Mouse (Mus musculus) CH12.LX (cell line): ENCODE data around the gene Chsy1. TPM values are rescaled to one million over a fixed set of nuclear protein-coding genes. Genes with fewer than 3 reads are reported as not detected.
A peak's percentile ranks its signal among the peaks of the same experiment; 100 is the strongest.

ENCODE experiments used
- DNase-seq: peaks from one replicate; pipeline ENCODE4 v3.0.0-alpha.2; 2013; ENCODE audit errors: extremely low read depth
- H3K27ac ChIP-seq: 2 replicates; pipeline ENCODE4 v1.5.1; 2012; ENCODE audit warnings: low read depth, mild to moderate bottlenecking, control low read depth, moderate library complexity; ENCODE audit not compliant: insufficient read depth
- H3K27me3 ChIP-seq: replicated peaks from 2 replicates; pipeline ENCODE3; 2012; ENCODE audit warnings: inconsistent platforms
- H3K36me3 ChIP-seq, 2 experiments: replicated peaks in 1 of 2; 2 replicates each; pipeline versions ENCODE3 to v1.6.1; 2012; ENCODE audit warnings: inconsistent platforms in 1 of 2, low read length in 1 of 2, mild to moderate bottlenecking in 1 of 2, mixed read lengths in 1 of 2, moderate library complexity in 1 of 2; ENCODE audit not compliant: control insufficient read depth in 1 of 2, insufficient read depth in 1 of 2
- H3K4me1 ChIP-seq, 2 experiments: 2 replicates each; pipeline ENCODE4 v1.6.1; 2012; ENCODE audit warnings: inconsistent platforms in 1 of 2, moderate library complexity in 1 of 2; ENCODE audit not compliant: insufficient read depth in 2 of 2, control insufficient read depth in 1 of 2
- H3K4me2 ChIP-seq: 2 replicates; pipeline ENCODE4 v1.6.1; 2012; ENCODE audit warnings: low read depth, mild to moderate bottlenecking, control low read depth; ENCODE audit not compliant: poor library complexity, insufficient read depth, severe bottlenecking
- H3K4me3 ChIP-seq, 3 experiments: fragments of 150-350 bp in 1 of 3; sonication (generic) in 1 of 3; replicated peaks in 1 of 3; 2 replicates each; pipeline versions ENCODE3 to v1.5.1; 2011 to 2012; ENCODE audit warnings: low read depth in 2 of 3, low read length in 2 of 3, mild to moderate bottlenecking in 2 of 3, moderate library complexity in 2 of 3, control low read depth in 1 of 3, improper control_type of control experiment in 1 of 3, inconsistent platforms in 1 of 3, mixed read lengths in 1 of 3; ENCODE audit not compliant: poor library complexity in 1 of 3
- H3K79me2 ChIP-seq: replicated peaks from 2 replicates; pipeline ENCODE4 v1.6.1; 2012; ENCODE audit warnings: mild to moderate bottlenecking, moderate library complexity; ENCODE audit not compliant: control insufficient read depth, poor library complexity, insufficient read depth, severe bottlenecking; ENCODE audit errors: extremely low read depth
- H3K9ac ChIP-seq: 2 replicates; pipeline ENCODE4 v1.6.1; 2012; ENCODE audit warnings: low read depth, mild to moderate bottlenecking, control low read depth, moderate library complexity; ENCODE audit not compliant: insufficient read depth
- H3K9me3 ChIP-seq: replicated peaks from 2 replicates; pipeline ENCODE3; 2012; ENCODE audit warnings: low read length, inconsistent platforms, mixed read lengths
- CHD1 ChIP-seq: IDR thresholded peaks from 2 replicates; pipeline ENCODE4 v1.6.1; 2012; ENCODE audit warnings: low read depth, low read length, improper control_type of control experiment, inconsistent platforms
- CHD2 ChIP-seq: IDR thresholded peaks from 2 replicates; pipeline ENCODE4 v1.6.1; 2011; ENCODE audit warnings: low read length, improper control_type of control experiment
- CTCF ChIP-seq, 2 experiments: IDR thresholded peaks in 1 of 2; conservative IDR thresholded peaks in 1 of 2; 2 replicates each; pipeline ENCODE4 v1.5.1; 2011 to 2012; ENCODE audit warnings: low read depth in 2 of 2, low read length in 2 of 2, improper control_type of control experiment in 1 of 2, inconsistent platforms in 1 of 2, mild to moderate bottlenecking in 1 of 2, moderate library complexity in 1 of 2
- ETS1 ChIP-seq: conservative IDR thresholded peaks from 2 replicates; pipeline ENCODE4 v1.6.1; 2012; ENCODE audit warnings: low read depth, mild to moderate bottlenecking, inconsistent platforms, low read length, improper control_type of control experiment, moderate library complexity
- HCFC1 ChIP-seq: IDR thresholded peaks from 2 replicates; pipeline ENCODE4 v1.6.1; 2012; ENCODE audit warnings: low read depth, mild to moderate bottlenecking, inconsistent platforms, low read length, improper control_type of control experiment
- IRF4 ChIP-seq: IDR thresholded peaks from 2 replicates; pipeline ENCODE4 v1.6.1; 2014; ENCODE audit warnings: low read depth, mild to moderate bottlenecking, inconsistent platforms, low read length, improper control_type of control experiment
- JUND ChIP-seq: conservative IDR thresholded peaks from 2 replicates; pipeline ENCODE4 v1.6.1; 2011; ENCODE audit warnings: low read depth, low read length, improper control_type of control experiment
- KAT2A ChIP-seq: IDR thresholded peaks from 2 replicates; pipeline ENCODE4 v1.6.1; 2012; ENCODE audit warnings: low read length, improper control_type of control experiment, inconsistent platforms; ENCODE audit not compliant: insufficient replicate concordance
- MAX ChIP-seq: IDR thresholded peaks from 2 replicates; pipeline ENCODE4 v1.6.1; 2011; ENCODE audit warnings: low read length, improper control_type of control experiment
- MAZ ChIP-seq: IDR thresholded peaks from 2 replicates; pipeline ENCODE4 v1.6.1; 2012; ENCODE audit warnings: low read depth, mild to moderate bottlenecking, inconsistent platforms, low read length, improper control_type of control experiment, moderate library complexity
- MEF2A ChIP-seq: IDR thresholded peaks from 2 replicates; pipeline ENCODE4 v1.6.1; 2014; ENCODE audit warnings: low read depth, mild to moderate bottlenecking, inconsistent platforms, low read length, improper control_type of control experiment, borderline replicate concordance
- MXI1 ChIP-seq: IDR thresholded peaks from 2 replicates; pipeline ENCODE4 v1.6.1; 2011; ENCODE audit warnings: mild to moderate bottlenecking, low read depth, low read length, improper control_type of control experiment
- MYC ChIP-seq: IDR thresholded peaks from 2 replicates; pipeline ENCODE4 v1.6.1; 2011; ENCODE audit warnings: low read depth, mild to moderate bottlenecking, improper control_type of control experiment, low read length
- NELFE ChIP-seq: IDR thresholded peaks from 2 replicates; pipeline ENCODE4 v1.6.1; 2011; ENCODE audit warnings: low read depth, low read length, improper control_type of control experiment
- RCOR1 ChIP-seq: conservative IDR thresholded peaks from 2 replicates; pipeline ENCODE4 v1.6.1; 2012; ENCODE audit warnings: low read depth, mild to moderate bottlenecking, inconsistent platforms, low read length, improper control_type of control experiment
- SIN3A ChIP-seq: IDR thresholded peaks from 2 replicates; pipeline ENCODE4 v1.6.1; 2012; ENCODE audit warnings: low read length, improper control_type of control experiment, inconsistent platforms
- SMC3 ChIP-seq: IDR thresholded peaks from 2 replicates; pipeline ENCODE4 v1.6.1; 2011; ENCODE audit warnings: low read depth, low read length, improper control_type of control experiment
- TBP ChIP-seq: conservative IDR thresholded peaks from 2 replicates; pipeline ENCODE4 v1.6.1; 2011; ENCODE audit warnings: low read depth, low read length, improper control_type of control experiment
- TCF12 ChIP-seq: IDR thresholded peaks from 2 replicates; pipeline ENCODE4 v1.6.1; 2014; ENCODE audit warnings: low read depth, mild to moderate bottlenecking, inconsistent platforms, low read length, improper control_type of control experiment
- UBTF ChIP-seq: IDR thresholded peaks from 2 replicates; pipeline ENCODE4 v1.6.1; 2012; ENCODE audit warnings: low read depth, mild to moderate bottlenecking, inconsistent platforms, low read length, improper control_type of control experiment, moderate library complexity
- USF2 ChIP-seq: conservative IDR thresholded peaks from 2 replicates; pipeline ENCODE4 v1.6.1; 2011; ENCODE audit warnings: low read depth, low read length, improper control_type of control experiment
- ZC3H11A ChIP-seq: IDR thresholded peaks from 2 replicates; pipeline ENCODE4 v1.6.1; 2012; ENCODE audit warnings: low read depth, mild to moderate bottlenecking, inconsistent platforms, low read length, improper control_type of control experiment
- ZKSCAN1 ChIP-seq: IDR thresholded peaks from 2 replicates; pipeline ENCODE4 v1.6.1; 2012; ENCODE audit warnings: low read depth, inconsistent platforms, low read length, improper control_type of control experiment, borderline replicate concordance
- ZNF384 ChIP-seq: IDR thresholded peaks from 2 replicates; pipeline ENCODE4 v1.6.1; 2012; ENCODE audit warnings: low read depth, low read length, improper control_type of control experiment, inconsistent platforms
- dilution Hi-C: fragments of 300-500 bp; cut with MboI; formaldehyde crosslinking; loops from 2 replicates; pipeline ENCODE4 v1.14.3; 2020; ENCODE audit warnings: low sequenced_read_pairs; ENCODE audit not compliant: extremely low pct_unique_long_range_greater_than_20kb, extremely low pct_ligation_motif_present
- in situ Hi-C: fragments of 300-500 bp; cut with MboI; formaldehyde crosslinking; loops from 3 replicates; pipeline ENCODE4 v1.14.3; 2019; ENCODE audit warnings: low sequenced_read_pairs, low pct_ligation_motif_present, low pct_unique_long_range_greater_than_20kb, mixed read lengths
- polyA plus RNA-seq: library from polyadenylated mRNA; unstranded; fragments of >175 nt; gene quantifications from 2 replicates; pipeline ENCODE4 v1.2.1, GENCODE M21; 2012; ENCODE audit warnings: low read depth; ENCODE audit not compliant: insufficient read length
- total RNA-seq, 2 experiments: library from RNA; depleted of rRNA; stranded (reverse); fragments of 300-350 nt in 1 of 2; fragments of >200 nt in 1 of 2; gene quantifications; 2 replicates each; pipeline ENCODE4 v1.2.3; 2012 to 2014

Chsy1 gene
- total and polyA plus RNA-seq, 3 experiments = 2.3 to 5.5 (median 2.5) TPM

- dilution Hi-C loops = no loop called here
- H3K27me3 ChIP-seq = no peaks in the 10 kb centered on the region
- peaks cover 26 to 38% of the 10 kb centered on the region in 2 experiments for H3K4me1 ChIP-seq
- no peak for DNase-seq
- TF ChIP-seq ZNF384 (no peak), RCOR1 (no peak), KAT2A (no peak), SIN3A (no peak), SMC3 (no peak), CHD2 (no peak)
- TF ChIP-seq, all 38 proteins: peak for 0
- H3K4me2 ChIP-seq = no peak overlapping the region
- H3K36me3 ChIP-seq = no peaks in the 10 kb centered on the region
- no peak overlapping the region for H3K9ac ChIP-seq
- H3K4me3 ChIP-seq = no peak overlapping the region
- peaks cover 3% of the 10 kb centered on the region for H3K9me3 ChIP-seq
- no peak overlapping the region for H3K27ac ChIP-seq
- H3K79me2 ChIP-seq = no peaks in the 10 kb centered on the region
- in situ Hi-C loops = no loop called here
These were observed 107.7 kb downstream of the Chsy1 start for GRCm38 (mm10) chr7:66217011-66217410.

- H3K9me3 ChIP-seq = peaks cover 3% of the 10 kb centered on the region
- in situ Hi-C loops (no loop called here), dilution Hi-C loops (no loop called here)
- H3K27ac ChIP-seq = no peak overlapping the region
- H3K36me3 ChIP-seq = no peaks in the 10 kb centered on the region
- peaks cover 26 to 38% of the 10 kb centered on the region in 2 experiments for H3K4me1 ChIP-seq
- H3K79me2 ChIP-seq = no peaks in the 10 kb centered on the region
- TF ChIP-seq CTCF (conservative IDR thresholded peaks at IDR 0.05 in 1 of 2, IDR thresholded peaks at IDR 0.05 in 1 of 2; ENCODE audit: low read depth in 2 of 2, low read length in 2 of 2) = no peak
- TF ChIP-seq SIN3A = no peak
- TF ChIP-seq ZC3H11A = no peak
- no peak for TF ChIP-seq TBP
- no peak for TF ChIP-seq HCFC1
- TF ChIP-seq JUND = no peak
- TF ChIP-seq CHD2 = no peak
- H3K27me3 ChIP-seq = no peaks in the 10 kb centered on the region
- no peak for DNase-seq
- no peak overlapping the region for H3K9ac ChIP-seq
- no peak overlapping the region for H3K4me3 ChIP-seq
- peak overlapping the region; percentile 32 for H3K4me2 ChIP-seq
These were observed 108.3 kb downstream of the Chsy1 start for GRCm38 (mm10) chr7:66217531-66218094.

- Histone ChIP-seq H3K79me2 (no peaks in the 10 kb centered on the region), H3K27ac (no peak overlapping the region), H3K9me3 (peaks cover 3% of the 10 kb centered on the region), H3K4me1 (peaks cover 26 to 38% of the 10 kb centered on the region in 2 experiments), H3K4me2 (peak overlapping the region; percentile 32), H3K9ac (no peak overlapping the region), H3K27me3 (no peaks in the 10 kb centered on the region), H3K4me3 (peak overlapping the region in 1 of 3 experiments; percentile 23), H3K36me3 (no peaks in the 10 kb centered on the region)
- in situ Hi-C loops = no loop called here
- dilution Hi-C loops = no loop called here
- DNase-seq = peak; percentile 67
- TF ChIP-seq MYC (no peak), ETS1 (peak; percentile 74), MAX (no peak), SMC3 (no peak), TCF12 (peak; percentile 32; the same call in 1 of the 2 replicates), HCFC1 (no peak), MXI1 (0 out of 2 replicates have a peak, but pooled peaks have one; percentile 12), ZKSCAN1 (no peak), TBP (no peak), USF2 (no peak), IRF4 (peak; percentile 39; the same call in 1 of the 2 replicates), CHD1 (no peak), MAZ (no peak), MEF2A (peak; percentile 31; the same call in 1 of the 2 replicates), JUND (no peak), ZNF384 (no peak), NELFE (no peak), UBTF (no peak)
These were observed 109.1 kb downstream of the Chsy1 start for GRCm38 (mm10) chr7:66218193-66219014.
